Mouse (Mus musculus) liver, embryonic 13.5 days (tissue): ENCODE data around the gene Man1a. TPM values are rescaled to one million over a fixed set of nuclear protein-coding genes. Genes with fewer than 3 reads are reported as not detected.

Experiments
- ATAC-seq: fragments of 200-750 bp; cut with Nextera tagmentation; 2 replicates; pipeline ENCODE4 v1.8.0; 2017; ENCODE audit warnings: low read depth, mild to moderate bottlenecking, moderate number of reproducible peaks, moderate library complexity
- DNase-seq: peaks from one replicate; pipeline ENCODE4 v3.0.0; 2022
- H3K27ac ChIP-seq: fragments of 300-500 bp; sonication (generic); 2 replicates; pipeline ENCODE4 v1.5.1; 2015; ENCODE audit warnings: moderate library complexity, mild to moderate bottlenecking, inconsistent platforms
- H3K27me3 ChIP-seq: fragments of 300-500 bp; sonication (generic); 2 replicates; pipeline ENCODE4 v1.6.1; 2015; ENCODE audit warnings: mild to moderate bottlenecking, inconsistent platforms
- H3K36me3 ChIP-seq: fragments of 300-500 bp; sonication (generic); 2 replicates; pipeline ENCODE4 v1.6.1; 2015; ENCODE audit warnings: mild to moderate bottlenecking, inconsistent platforms
- H3K4me1 ChIP-seq: fragments of 300-500 bp; sonication (generic); replicated peaks from 2 replicates; pipeline ENCODE4 v1.6.1; 2015; ENCODE audit warnings: inconsistent platforms
- H3K4me2 ChIP-seq: fragments of 300-500 bp; sonication (generic); 2 replicates; pipeline ENCODE4 v1.6.1; 2015; ENCODE audit warnings: inconsistent platforms, mild to moderate bottlenecking, moderate library complexity
- H3K4me3 ChIP-seq: fragments of 300-500 bp; sonication (generic); replicated peaks from 2 replicates; pipeline ENCODE4 v1.5.1; 2015; ENCODE audit warnings: mild to moderate bottlenecking, inconsistent platforms
- H3K9ac ChIP-seq: fragments of 300-500 bp; sonication (generic); 2 replicates; pipeline ENCODE4 v1.6.1; 2015; ENCODE audit warnings: mild to moderate bottlenecking, inconsistent platforms
- H3K9me3 ChIP-seq: fragments of 300-500 bp; sonication (generic); replicated peaks from 2 replicates; pipeline ENCODE4 v1.6.1; 2016; ENCODE audit warnings: inconsistent platforms
- WGBS: fragments of 180-500 bp; shearing (Covaris S2); methylation state at CpG from one replicate; pipeline ENCODE4 v1.1.7; 2015; ENCODE audit not compliant: insufficient replicate concordance; 5-methylcytosine and 5-hydroxymethylcytosine counted together
- polyA plus RNA-seq: library from polyadenylated mRNA; unstranded; fragments of >200 nt; fragmentation: Nextera tagmentation; extraction: Ambion mirVana; gene quantifications from 2 replicates; pipeline ENCODE4 v1.2.1, GENCODE M21; 2015

The Man1a gene
- polyA plus RNA-seq, 1 experiment from 2014 or later, result 8.2 TPM

GRCm38 (mm10) chr10:54075441-54076010, 883 bp downstream of the Man1a start:
- H3K36me3 ChIP-seq, result peaks cover 10% of the 10 kb centered on the region
- peak overlapping the region; percentile 99 for H3K9ac ChIP-seq
- peaks cover 46% of the 10 kb centered on the region for H3K4me1 ChIP-seq
- DNase-seq (peak; percentile 92), ATAC-seq (peak; percentile 97)
- WGBS, result under 1% methylated on average over 68 of the region's 68 CpGs
- peak overlapping the region; percentile 99 for H3K4me3 ChIP-seq
- H3K4me2 ChIP-seq, result peak overlapping the region; percentile 92
- peak overlapping the region; percentile 83 for H3K27ac ChIP-seq
- H3K27me3 ChIP-seq, result 0 out of 2 replicates have a peak, but pooled peaks cover 4% of the 10 kb centered on the region
- no peaks in the 10 kb centered on the region for H3K9me3 ChIP-seq

GRCm38 (mm10) chr10:54074609-54075421, 1.6 kb downstream of the Man1a start:
- DNase-seq, result peak; percentile 29
- Histone ChIP-seq H3K27me3 (0 out of 2 replicates have a peak, but pooled peaks cover 4% of the 10 kb centered on the region), H3K36me3 (peaks cover 17% of the 10 kb centered on the region), H3K9me3 (no peaks in the 10 kb centered on the region), H3K4me2 (peak overlapping the region; percentile 92), H3K4me3 (peak overlapping the region; percentile 99), H3K9ac (peak overlapping the region; percentile 99), H3K4me1 (peaks cover 51% of the 10 kb centered on the region), H3K27ac (peak overlapping the region; percentile 83)
- peak; percentile 16 for ATAC-seq
- under 1% methylated on average over 72 of the region's 73 CpGs for WGBS

- Histone ChIP-seq H3K9me3 (no peaks in the 10 kb centered on the region), H3K4me3 (peak overlapping the region; percentile 99), H3K4me2 (peak overlapping the region; percentile 92), H3K36me3 (peaks cover 22% of the 10 kb centered on the region), H3K9ac (peak overlapping the region; percentile 99), H3K27me3 (0 out of 2 replicates have a peak, but pooled peaks cover 4% of the 10 kb centered on the region), H3K4me1 (peaks cover 57% of the 10 kb centered on the region), H3K27ac (peak overlapping the region; percentile 83)
- DNase-seq, result peak; percentile 18
- peak; percentile 3; the same call in 1 of the 2 replicates for ATAC-seq
- under 1% methylated on average over 14 of the region's 14 CpGs for WGBS
Observed at GRCm38 (mm10) chr10:54074247-54074608, 2.2 kb downstream of the Man1a start.

- peak overlapping the region; percentile 99 for H3K9ac ChIP-seq
- peak overlapping the region; percentile 83 for H3K27ac ChIP-seq
- peaks cover 57% of the 10 kb centered on the region for H3K4me1 ChIP-seq
- 61% methylated on average over 6 of the region's 6 CpGs for WGBS
- ATAC-seq, result 0 out of 2 replicates have a peak, but pooled peaks have one; percentile 3
- peak overlapping the region; percentile 99 for H3K4me3 ChIP-seq
- peaks cover 25% of the 10 kb centered on the region for H3K36me3 ChIP-seq
- 0 out of 2 replicates have a peak, but pooled peaks cover 4% of the 10 kb centered on the region for H3K27me3 ChIP-seq
- DNase-seq, result peak; percentile 6
- no peaks in the 10 kb centered on the region for H3K9me3 ChIP-seq
- H3K4me2 ChIP-seq, result peak overlapping the region; percentile 92
Observed at GRCm38 (mm10) chr10:54073641-54074203, 2.7 kb downstream of the Man1a start.

GRCm38 (mm10) chr10:54072336-54072735, 4.1 kb downstream of the Man1a start:
- WGBS, result 83% methylated on average over 2 of the region's 2 CpGs
- Histone ChIP-seq H3K27ac (peak overlapping the region; percentile 62), H3K9me3 (no peaks in the 10 kb centered on the region), H3K27me3 (no peaks in the 10 kb centered on the region), H3K36me3 (peaks cover 35% of the 10 kb centered on the region), H3K4me3 (peak overlapping the region; percentile 99), H3K4me1 (peaks cover 67% of the 10 kb centered on the region), H3K4me2 (peak overlapping the region; percentile 92), H3K9ac (peak overlapping the region; percentile 99)
- DNase-seq (no peak), ATAC-seq (no peak)

GRCm38 (mm10) chr10:54070496-54070895, 5.9 kb downstream of the Man1a start:
- H3K36me3 ChIP-seq, result peaks cover 50% of the 10 kb centered on the region
- H3K9me3 ChIP-seq, result no peaks in the 10 kb centered on the region
- peak overlapping the region; percentile 92 for H3K4me2 ChIP-seq
- H3K27me3 ChIP-seq, result no peaks in the 10 kb centered on the region
- H3K4me3 ChIP-seq, result peak overlapping the region; percentile 17
- H3K9ac ChIP-seq, result peak overlapping the region; percentile 22; the same call in 1 of the 2 replicates
- no peak for ATAC-seq
- 0 out of 2 replicates have a peak overlapping the region, but pooled peaks have one; percentile 34 for H3K27ac ChIP-seq
- peaks cover 59% of the 10 kb centered on the region for H3K4me1 ChIP-seq
- no peak for DNase-seq
- WGBS, result 83% methylated on average over 5 of the region's 5 CpGs

GRCm38 (mm10) chr10:54069412-54069811, 7.0 kb downstream of the Man1a start:
- ATAC-seq (no peak), DNase-seq (no peak)
- Histone ChIP-seq H3K4me3 (no peak overlapping the region), H3K36me3 (peaks cover 52% of the 10 kb centered on the region), H3K4me2 (no peak overlapping the region), H3K9ac (no peak overlapping the region), H3K27ac (no peak overlapping the region), H3K27me3 (no peaks in the 10 kb centered on the region), H3K9me3 (no peaks in the 10 kb centered on the region), H3K4me1 (peaks cover 59% of the 10 kb centered on the region)
- 89% methylated on average over 5 of the region's 5 CpGs for WGBS

- H3K9ac ChIP-seq, result no peak overlapping the region
- H3K36me3 ChIP-seq, result peaks cover 63% of the 10 kb centered on the region
Observed at GRCm38 (mm10) chr10:54066683-54067082, 9.7 kb downstream of the Man1a start.

GRCm38 (mm10) chr10:54063551-54064260, 12.7 kb downstream of the Man1a start:
- DNase-seq (no peak), ATAC-seq (no peak)
- Histone ChIP-seq H3K4me2 (no peak overlapping the region), H3K9ac (no peak overlapping the region), H3K4me3 (no peak overlapping the region), H3K36me3 (peaks cover 63% of the 10 kb centered on the region), H3K27ac (no peak overlapping the region), H3K27me3 (no peaks in the 10 kb centered on the region), H3K9me3 (no peaks in the 10 kb centered on the region), H3K4me1 (peaks cover 34% of the 10 kb centered on the region)
- 82% methylated on average over 8 of the region's 8 CpGs for WGBS

More at GRCm38 (mm10) chr10:54066683-54067082, 9.7 kb downstream of the Man1a start:
- DNase-seq, result no peak
- Histone ChIP-seq H3K27ac (no peak overlapping the region), H3K4me1 (peaks cover 37% of the 10 kb centered on the region), H3K27me3 (no peaks in the 10 kb centered on the region), H3K4me2 (no peak overlapping the region), H3K9me3 (no peaks in the 10 kb centered on the region), H3K4me3 (no peak overlapping the region)
- ATAC-seq, result no peak

- H3K4me1 ChIP-seq, result peaks cover 29% of the 10 kb centered on the region
- no peak overlapping the region for H3K9ac ChIP-seq
- H3K9me3 ChIP-seq, result no peaks in the 10 kb centered on the region
- 85% methylated on average over 11 of the region's 11 CpGs for WGBS
- H3K27me3 ChIP-seq, result no peaks in the 10 kb centered on the region
- ATAC-seq (no peak), DNase-seq (no peak)
- H3K4me2 ChIP-seq, result no peak overlapping the region
- no peak overlapping the region for H3K4me3 ChIP-seq
- H3K36me3 ChIP-seq, result peaks cover 60% of the 10 kb centered on the region
- H3K27ac ChIP-seq, result no peak overlapping the region
Observed at GRCm38 (mm10) chr10:54062835-54063234, 13.6 kb downstream of the Man1a start.

GRCm38 (mm10) chr10:54061159-54061558, 15.2 kb downstream of the Man1a start:
- Histone ChIP-seq H3K27ac (no peak overlapping the region), H3K4me1 (peaks cover 23% of the 10 kb centered on the region), H3K9ac (no peak overlapping the region), H3K9me3 (no peaks in the 10 kb centered on the region), H3K36me3 (peaks cover 48% of the 10 kb centered on the region), H3K4me3 (no peak overlapping the region), H3K27me3 (no peaks in the 10 kb centered on the region), H3K4me2 (no peak overlapping the region)
- no peak for DNase-seq
- no peak for ATAC-seq
- 89% methylated on average over 4 of the region's 4 CpGs for WGBS
